Mouse (Mus musculus) kidney, postnatal 0 days (tissue): ENCODE measurements at regions not wholly inside any gene's neighbourhood (a gene's known extent, or its start where the extent isn't known, plus 50 kb on each side); places are given as distances from the start of the nearest gene placed in this dataset.
"Not testable (repeated sequence)": the region's sequence is repeated elsewhere in the genome, so short reads cannot be mapped to it uniquely, and the experiment has no call there.

Experiments
- ATAC-seq: fragments of 200-750 bp; cut with Nextera tagmentation; replicated peaks from 2 replicates; pipeline ENCODE4 v1.8.0; 2017; ENCODE audit warnings: low read depth, moderate number of reproducible peaks, moderate TSS enrichment, moderate library complexity; ENCODE audit not compliant: low FRiP score
- DNase-seq: peaks from one replicate; pipeline ENCODE4 v3.0.0-alpha.2; 2016; ENCODE audit warnings: low spot score
- H3K27ac ChIP-seq: fragments of 300-500 bp; sonication (generic); 2 replicates; pipeline ENCODE4 v1.5.1; 2014; ENCODE audit warnings: mild to moderate bottlenecking
- H3K27me3 ChIP-seq: fragments of 300-500 bp; sonication (generic); 2 replicates; pipeline ENCODE4 v1.6.1; 2014; ENCODE audit warnings: low read length, mixed read lengths; ENCODE audit not compliant: insufficient read depth
- H3K36me3 ChIP-seq: fragments of 300-500 bp; sonication (generic); 2 replicates; pipeline ENCODE4 v1.6.1; 2014; ENCODE audit warnings: low read length, mixed read lengths; ENCODE audit not compliant: insufficient read depth
- H3K4me1 ChIP-seq: fragments of 300-500 bp; sonication (generic); replicated peaks from 2 replicates; pipeline ENCODE4 v1.6.1; 2014; ENCODE audit warnings: antibody characterized with exemption, low read length, mixed read lengths; ENCODE audit not compliant: insufficient read depth
- H3K4me2 ChIP-seq: fragments of 300-500 bp; sonication (generic); 2 replicates; pipeline ENCODE4 v1.6.1; 2014; ENCODE audit warnings: mild to moderate bottlenecking, low read length, moderate library complexity, mixed read lengths
- H3K4me3 ChIP-seq: fragments of 300-500 bp; sonication (generic); replicated peaks from 2 replicates; pipeline ENCODE4 v1.5.1; 2014; ENCODE audit warnings: low read depth, low read length
- H3K9ac ChIP-seq: fragments of 300-500 bp; sonication (generic); 2 replicates; pipeline ENCODE4 v1.6.1; 2014; ENCODE audit warnings: low read depth, low read length
- H3K9me3 ChIP-seq: fragments of 300-500 bp; sonication (generic); replicated peaks from 2 replicates; pipeline ENCODE4 v1.6.1; 2016; ENCODE audit warnings: low read length, inconsistent platforms, mixed read lengths
- CTCF ChIP-seq: IDR thresholded peaks from 2 replicates; pipeline ENCODE4 v1.5.1; 2016; ENCODE audit warnings: antibody characterized with exemption, low read depth, mild to moderate bottlenecking, moderate library complexity
- WGBS: fragments of 180-500 bp; shearing (Covaris S2); extraction: QIAGEN DNeasy Blood & Tissue Kit; methylation state at CpG from one replicate; pipeline ENCODE4 v1.1.7; 2014; 5-methylcytosine and 5-hydroxymethylcytosine counted together

DNA sequence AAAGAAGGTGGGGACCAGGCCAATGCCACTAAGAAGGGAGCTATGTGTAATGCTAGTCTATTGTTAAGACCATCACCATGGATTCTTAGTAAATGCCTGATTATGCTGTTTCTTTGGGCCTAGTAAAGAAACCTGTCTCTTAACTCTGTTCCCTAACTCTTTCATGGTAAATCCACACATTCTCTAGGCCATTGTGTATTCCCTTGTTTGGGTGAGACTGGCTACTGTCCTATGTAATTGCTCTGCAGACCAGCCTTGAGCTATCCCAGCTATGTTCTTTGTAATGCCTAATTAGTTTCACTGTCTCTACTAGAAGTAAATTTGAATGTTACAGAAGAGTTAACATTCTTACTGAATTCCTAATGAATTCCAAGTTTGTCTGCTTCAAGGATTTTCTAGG, 186.9 kb upstream of the Gm10750 start:
- Histone ChIP-seq H3K4me3 (no peak overlapping the region), H3K4me1 (no peaks in the 10 kb centered on the region), H3K27ac (no peak overlapping the region), H3K9ac (no peak overlapping the region), H3K9me3 (no peaks in the 10 kb centered on the region), H3K36me3 (no peaks in the 10 kb centered on the region), H3K4me2 (no peak overlapping the region), H3K27me3 (no peaks in the 10 kb centered on the region)
- no peak for TF ChIP-seq CTCF
- ATAC-seq (no peak), DNase-seq (no peak)

DNA sequence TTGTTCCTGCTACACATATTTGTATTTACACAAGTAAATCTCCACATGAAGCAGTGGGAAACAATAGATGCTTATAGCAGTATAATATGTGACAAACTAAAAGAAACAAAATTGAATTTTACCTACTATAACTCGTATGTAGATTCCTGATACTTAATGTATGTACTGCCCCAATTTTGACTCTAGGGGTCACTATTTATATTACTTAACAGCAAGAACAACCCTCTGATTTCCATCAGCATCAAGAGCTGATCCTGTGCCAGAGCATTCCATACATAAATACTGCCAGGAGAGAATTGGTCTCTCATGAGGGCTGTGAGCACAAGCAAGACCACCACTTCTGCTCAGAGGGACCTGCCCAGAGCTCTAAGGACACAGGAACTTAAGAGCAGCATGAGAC, 178.7 kb upstream of the Gm10750 start:
- no peaks in the 10 kb centered on the region for H3K36me3 ChIP-seq
- H3K27me3 ChIP-seq, result no peaks in the 10 kb centered on the region
- no peaks in the 10 kb centered on the region for H3K4me1 ChIP-seq
- no peak for ATAC-seq
- no peak overlapping the region for H3K9ac ChIP-seq
- no peak for DNase-seq
- H3K4me3 ChIP-seq, result no peak overlapping the region
- no peak overlapping the region for H3K27ac ChIP-seq
- no peaks in the 10 kb centered on the region for H3K9me3 ChIP-seq
- no peak overlapping the region for H3K4me2 ChIP-seq
- 53% methylated on average over 1 of the region's 1 CpGs for whole genome bisulfite sequencing
- no peak for TF ChIP-seq CTCF

DNA sequence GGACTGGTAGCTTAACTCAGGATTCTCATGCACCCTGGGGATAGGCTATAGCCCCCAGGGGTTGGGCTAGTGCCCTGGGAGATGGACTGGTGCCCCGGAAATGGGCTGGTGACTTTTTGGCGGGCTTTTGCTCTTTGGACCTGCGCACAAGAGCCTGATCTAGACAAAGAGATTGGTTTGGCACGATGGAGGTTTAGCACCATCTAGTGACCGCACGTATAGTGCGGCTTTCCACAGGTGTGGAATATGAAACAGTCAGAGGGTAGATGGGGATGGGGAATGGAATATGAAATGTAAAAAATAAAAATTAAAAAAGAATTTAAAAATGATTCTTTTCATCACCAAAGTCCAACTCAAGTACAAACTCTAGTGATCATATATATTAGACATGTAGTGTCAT, 141.4 kb upstream of the Gm10750 start:
- TF ChIP-seq CTCF, result peak; percentile 53
- ATAC-seq, result peak; percentile 61
- H3K9me3 ChIP-seq, H3K27ac ChIP-seq, H3K36me3 ChIP-seq, H3K27me3 ChIP-seq, H3K4me1 ChIP-seq, H3K4me3 ChIP-seq, H3K4me2 ChIP-seq, H3K9ac ChIP-seq: not testable (repeated sequence)
- 28% methylated on average over 7 of the region's 7 CpGs for WGBS
- peak; percentile 6 for DNase-seq

DNA sequence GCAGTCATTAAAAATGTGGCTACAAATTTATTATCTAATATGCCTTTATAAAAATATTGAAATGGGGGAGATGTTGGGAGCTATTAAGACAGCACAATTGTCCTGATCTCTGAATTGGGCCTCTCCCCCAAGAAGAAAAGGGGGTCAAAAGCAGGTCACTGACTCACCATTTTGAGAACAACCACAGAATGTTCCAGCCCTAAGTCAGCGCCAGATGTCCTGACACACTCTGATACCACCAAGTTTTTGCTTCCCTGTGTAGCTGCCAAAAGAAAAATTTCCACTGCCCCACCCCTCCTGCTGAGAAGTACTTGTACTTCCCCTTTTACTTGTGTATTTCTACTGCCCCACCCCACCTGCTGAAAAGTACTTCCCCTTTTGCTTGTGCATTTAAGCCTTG, 92.5 kb upstream of the Gm10750 start:
- not testable (repeated sequence) for H3K9me3 ChIP-seq, ATAC-seq, H3K27ac ChIP-seq, H3K27me3 ChIP-seq, H3K4me2 ChIP-seq, H3K9ac ChIP-seq, H3K4me3 ChIP-seq, DNase-seq, H3K4me1 ChIP-seq, H3K36me3 ChIP-seq
- 91% methylated on average over 1 of the region's 1 CpGs for WGBS

DNA sequence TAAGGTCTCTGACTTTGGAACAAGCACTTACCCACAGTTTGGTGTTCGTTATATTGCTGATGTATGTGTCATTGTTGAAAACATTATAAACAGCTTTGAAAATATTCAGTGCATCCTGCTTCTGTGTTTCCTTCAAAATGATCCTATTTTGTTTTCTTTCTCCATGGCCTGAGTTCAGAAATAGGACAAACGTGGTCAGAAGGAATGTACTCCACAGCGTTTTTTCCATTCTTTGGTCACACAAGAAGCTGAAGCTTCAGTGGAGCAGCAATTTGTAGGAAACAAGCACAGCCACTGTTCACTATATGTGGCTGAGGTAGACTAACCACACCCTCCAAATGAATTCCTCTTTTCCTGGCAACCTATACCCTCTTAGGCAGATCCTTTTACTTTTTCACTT, 75.1 kb upstream of the Gm10750 start:
- Histone ChIP-seq H3K4me1 (no peaks in the 10 kb centered on the region), H3K27ac (no peak overlapping the region), H3K9me3 (no peaks in the 10 kb centered on the region), H3K9ac (no peak overlapping the region), H3K27me3 (no peaks in the 10 kb centered on the region), H3K36me3 (no peaks in the 10 kb centered on the region), H3K4me3 (no peak overlapping the region), H3K4me2 (no peak overlapping the region)
- WGBS, result 43% methylated on average over 3 of the region's 3 CpGs
- DNase-seq (no peak), ATAC-seq (no peak)
- TF ChIP-seq CTCF, result no peak
